Mouse (Mus musculus) cerebellum, adult 2 months (tissue): ENCODE measurements at regions not wholly inside any gene's neighbourhood (a gene's known extent, or its start where the extent isn't known, plus 50 kb on each side); places are given as distances from the start of the nearest gene placed in this dataset.

Source experiments
- CTCF ChIP-seq: fragments of 200-500 bp; IDR thresholded peaks from 2 replicates; pipeline ENCODE4 v1.5.1; 2011; ENCODE audit warnings: low read depth, mild to moderate bottlenecking, control low read depth, low read length, moderate library complexity, borderline replicate concordance; ENCODE audit not compliant: insufficient read depth
- POLR2A ChIP-seq: fragments of 200-500 bp; IDR thresholded peaks from 2 replicates; pipeline ENCODE4 v1.6.1; 2011; ENCODE audit warnings: low read length, control low read depth, borderline replicate concordance; ENCODE audit not compliant: insufficient read depth

DNA sequence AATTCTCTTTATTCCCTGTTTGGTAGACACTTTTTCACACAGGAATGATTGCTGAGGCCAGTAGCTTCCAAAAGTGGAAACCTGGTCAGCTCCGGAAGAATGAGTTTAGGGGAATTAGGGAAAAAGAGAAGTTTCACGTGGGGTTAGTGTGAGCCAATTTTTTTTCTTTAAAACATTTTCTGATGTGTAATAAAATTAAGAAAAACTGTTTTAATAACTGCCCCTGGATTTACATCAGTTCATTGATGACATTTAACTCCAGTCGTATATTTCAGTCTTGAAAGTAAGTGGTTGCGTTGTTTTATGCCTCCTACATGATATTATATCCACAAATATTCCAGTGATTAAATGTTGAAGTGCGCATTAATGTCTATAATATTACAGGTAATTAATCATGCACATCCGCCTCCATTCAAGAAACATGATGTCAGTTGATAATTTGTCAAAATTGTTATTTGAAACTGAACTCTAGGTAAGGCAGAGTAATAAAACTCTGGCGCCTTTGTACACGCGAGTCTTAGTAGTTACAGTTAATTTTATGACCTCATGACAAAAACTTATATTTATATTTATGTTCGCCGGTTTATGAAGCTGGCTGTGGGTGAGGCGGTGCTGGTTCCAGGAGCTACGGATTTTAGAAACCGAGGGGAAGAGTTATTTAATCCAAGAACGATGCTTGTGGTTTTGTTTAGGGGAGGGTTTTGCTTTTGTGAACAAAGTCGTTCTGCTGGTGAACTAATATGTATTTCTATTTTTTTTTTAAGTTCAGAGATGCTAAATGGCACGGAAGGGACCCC lies 252.5 kb upstream of the Nfe2l3 start:
- no peak for TF ChIP-seq POLR2A
- no peak for TF ChIP-seq CTCF
